Mouse (Mus musculus): ENCODE measurements around the gene Pms2. TPM values are rescaled to one million over a fixed set of nuclear protein-coding genes. Genes with fewer than 3 reads are reported as not detected.

Pms2 gene
- polyA plus RNA-seq (2015; fragmentation: Nextera tagmentation; extraction: Ambion mirVana) = 20.7 and 22.9 TPM in 2 replicates

GRCm38 (mm10) chr5:143909417-143910400 is at the start of gene Pms2, which contains the start of gene Aimp2:
Gene Pms2 (plus strand): TSS chr5:143909964.
Gene Aimp2 (minus strand): TSS chr5:143909847.

GRCm38 (mm10) chr5:143897635-143898330 is 12.0 kb upstream of the Pms2 start, which contains the start of gene Ankrd61:
Gene Ankrd61 (minus strand): TSS chr5:143897685.

GRCm38 (mm10) chr5:143927875-143928274 is 18.1 kb downstream of the Pms2 start, which contains the start of gene Gm42421:
Gene Gm42421 (plus strand): TSS chr5:143928175.

GRCm38 (mm10) chr5:143932831-143933230 is 23.1 kb downstream of the Pms2 start, which contains the start of gene Rsph10b:
Gene Rsph10b (plus strand): TSS chr5:143933035.

Other genes with a start within 250 kb of the Pms2 start
- 19.4 and 19.5 TPM in 2 replicates for gene Usp42, start 177.7 kb upstream of the Pms2 start, polyA plus RNA-seq (2015; fragmentation: Nextera tagmentation; extraction: Ambion mirVana)
- gene Eif2ak1, start 92.2 kb upstream of the Pms2 start, polyA plus RNA-seq (2015; fragmentation: Nextera tagmentation; extraction: Ambion mirVana) = 38.2 and 39.1 TPM in 2 replicates
- 0.22 TPM in 2 replicates for gene Ankrd61, start 12.3 kb upstream of the Pms2 start, polyA plus RNA-seq (2015; fragmentation: Nextera tagmentation; extraction: Ambion mirVana)
- 81.8 and 83.0 TPM in 2 replicates for gene Aimp2, start 117 bp upstream of the Pms2 start, polyA plus RNA-seq (2015; fragmentation: Nextera tagmentation; extraction: Ambion mirVana)
- gene Gm42421, start 18.2 kb downstream of the Pms2 start, polyA plus RNA-seq (2015; fragmentation: Nextera tagmentation; extraction: Ambion mirVana) = 0.92 and 1.7 TPM in 2 replicates
- gene Rsph10b, start 23.1 kb downstream of the Pms2 start, polyA plus RNA-seq (2015; fragmentation: Nextera tagmentation; extraction: Ambion mirVana) = 5.5 and 9.2 TPM in 2 replicates
- gene Ccz1, start 104.9 kb downstream of the Pms2 start, polyA plus RNA-seq (2015; fragmentation: Nextera tagmentation; extraction: Ambion mirVana) = 60.8 and 65.5 TPM in 2 replicates
- gene Ocm, start 116.7 kb downstream of the Pms2 start, polyA plus RNA-seq (2015; fragmentation: Nextera tagmentation; extraction: Ambion mirVana) = 1.5 and 1.8 TPM in 2 replicates
- gene Lmtk2, start 190.5 kb downstream of the Pms2 start, polyA plus RNA-seq (2015; fragmentation: Nextera tagmentation; extraction: Ambion mirVana) = 8.5 and 9.4 TPM in 2 replicates